Mouse (Mus musculus) lung, embryonic 15.5 days (tissue): ENCODE results near the gene Exd1. TPM values are rescaled to one million over a fixed set of nuclear protein-coding genes. Genes with fewer than 3 reads are reported as not detected.
A peak's percentile ranks its signal among the peaks of the same experiment; 100 is the strongest.

Experiments
- ATAC-seq: fragments of 200-750 bp; cut with Nextera tagmentation; 2 replicates; pipeline ENCODE4 v1.8.0; 2017; ENCODE audit warnings: moderate number of reproducible peaks, borderline replicate concordance; ENCODE audit not compliant: low FRiP score, low TSS enrichment; ENCODE audit errors: extremely low read depth
- H3K27ac ChIP-seq: fragments of 300-500 bp; sonication (generic); 2 replicates; pipeline ENCODE4 v1.5.1; 2015; ENCODE audit warnings: moderate library complexity, mild to moderate bottlenecking, inconsistent platforms
- H3K27me3 ChIP-seq: fragments of 300-500 bp; sonication (generic); 2 replicates; pipeline ENCODE4 v1.6.1; 2015; ENCODE audit warnings: inconsistent platforms
- H3K36me3 ChIP-seq: fragments of 300-500 bp; sonication (generic); 2 replicates; pipeline ENCODE4 v1.6.1; 2015; ENCODE audit warnings: inconsistent platforms
- H3K4me1 ChIP-seq: fragments of 300-500 bp; sonication (generic); 2 replicates; pipeline ENCODE4 v1.6.1; 2015; ENCODE audit warnings: inconsistent platforms
- H3K4me2 ChIP-seq: fragments of 300-500 bp; sonication (generic); 2 replicates; pipeline ENCODE4 v1.6.1; 2015; ENCODE audit warnings: inconsistent platforms, mild to moderate bottlenecking, moderate library complexity
- H3K4me3 ChIP-seq: fragments of 300-500 bp; sonication (generic); 2 replicates; pipeline ENCODE4 v1.5.1; 2015; ENCODE audit warnings: mild to moderate bottlenecking, inconsistent platforms
- H3K9ac ChIP-seq: fragments of 300-500 bp; sonication (generic); 2 replicates; pipeline ENCODE4 v1.6.1; 2015; ENCODE audit warnings: inconsistent platforms
- H3K9me3 ChIP-seq: fragments of 300-500 bp; sonication (generic); 2 replicates; pipeline ENCODE4 v1.6.1; 2016; ENCODE audit warnings: inconsistent platforms
- WGBS: fragments of 180-500 bp; shearing (Covaris S2); methylation state at CpG from one replicate; pipeline ENCODE4 v1.1.7; 2015; 5-methylcytosine and 5-hydroxymethylcytosine counted together
- polyA plus RNA-seq: library from polyadenylated mRNA; unstranded; fragments of >200 nt; fragmentation: Nextera tagmentation; extraction: Ambion mirVana; gene quantifications from 2 replicates; pipeline ENCODE4 v1.2.1, GENCODE M21; 2015

The Exd1 gene
- polyA plus RNA-seq, 1 experiment from 2014 or later, result 0.60 TPM

DNA sequence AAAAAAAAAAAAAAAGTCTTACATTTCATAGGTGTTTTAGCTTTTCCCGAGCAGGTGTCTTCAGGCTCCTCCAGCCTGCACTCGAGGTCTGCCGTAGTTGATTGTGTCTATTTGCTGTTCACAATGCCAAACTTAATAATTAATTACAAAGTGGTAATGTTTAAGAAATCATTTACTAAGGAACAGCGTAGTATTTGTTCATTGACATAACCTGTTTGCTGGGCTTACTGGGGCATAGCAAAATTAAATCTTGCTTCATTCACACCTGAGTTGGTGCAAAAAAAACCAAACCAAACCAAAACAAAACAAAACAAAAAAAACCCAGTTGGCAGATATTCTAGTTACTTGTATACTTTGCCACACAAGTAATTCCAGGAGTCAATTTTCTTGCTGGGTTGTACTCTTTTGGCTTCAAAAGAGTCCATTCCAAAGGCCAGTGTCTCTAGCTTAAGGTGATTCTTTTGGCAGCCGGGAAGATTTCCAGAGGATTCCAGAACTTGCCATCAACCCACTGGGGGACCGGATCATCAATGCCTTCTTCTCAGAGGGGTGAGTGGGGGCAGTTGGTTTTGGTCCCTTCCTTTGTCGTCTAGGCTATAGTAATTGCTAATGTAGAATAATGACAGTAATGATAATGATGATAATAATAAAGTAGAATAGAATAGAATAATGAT, 18.9 kb upstream of the Exd1 start:
- H3K4me1 ChIP-seq, result no peaks in the 10 kb centered on the region
- 0 out of 2 replicates have a peak, but pooled peaks cover 6% of the 10 kb centered on the region for H3K36me3 ChIP-seq
- no peak overlapping the region for H3K9ac ChIP-seq
- 76% methylated on average over 7 of the region's 7 CpGs for WGBS
- H3K27ac ChIP-seq, result no peak overlapping the region
- ATAC-seq, result no peak
- H3K4me2 ChIP-seq, result no peak overlapping the region
- H3K9me3 ChIP-seq, result no peaks in the 10 kb centered on the region
- no peaks in the 10 kb centered on the region for H3K27me3 ChIP-seq
- no peak overlapping the region for H3K4me3 ChIP-seq

DNA sequence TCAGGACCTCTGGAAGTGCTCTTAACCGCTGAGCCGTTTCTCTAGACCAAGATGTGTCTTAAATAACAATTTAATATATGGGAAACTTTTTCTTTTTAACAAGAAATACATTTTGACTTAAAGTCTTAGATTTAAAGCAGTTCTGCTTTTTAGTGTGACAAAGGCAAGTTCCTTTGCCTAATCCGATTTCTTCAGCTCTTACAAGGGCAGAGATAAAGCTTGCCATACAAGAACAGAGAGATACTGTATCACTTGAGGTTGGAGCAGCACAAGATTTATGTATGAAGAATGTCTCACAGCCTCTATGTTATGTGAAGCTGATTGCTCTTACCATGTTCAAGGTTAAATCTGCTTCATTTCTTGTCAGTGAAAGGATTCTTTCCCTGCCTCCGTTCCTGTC, 17.9 kb upstream of the Exd1 start:
- H3K4me2 ChIP-seq, result no peak overlapping the region
- H3K9ac ChIP-seq, result no peak overlapping the region
- WGBS, result 87% methylated on average over 4 of the region's 4 CpGs
- H3K36me3 ChIP-seq, result 0 out of 2 replicates have a peak, but pooled peaks cover 6% of the 10 kb centered on the region
- no peak for ATAC-seq
- no peaks in the 10 kb centered on the region for H3K27me3 ChIP-seq
- H3K4me3 ChIP-seq, result no peak overlapping the region
- no peaks in the 10 kb centered on the region for H3K9me3 ChIP-seq
- no peaks in the 10 kb centered on the region for H3K4me1 ChIP-seq
- H3K27ac ChIP-seq, result no peak overlapping the region

GRCm38 (mm10) chr2:119561794-119562193, 14.4 kb upstream of the Exd1 start:
- 0 out of 2 replicates have a peak, but pooled peaks cover 6% of the 10 kb centered on the region for H3K4me1 ChIP-seq
- no peak overlapping the region for H3K4me2 ChIP-seq
- no peak overlapping the region for H3K27ac ChIP-seq
- WGBS, result 75% methylated on average over 3 of the region's 3 CpGs
- H3K36me3 ChIP-seq, result 0 out of 2 replicates have a peak, but pooled peaks cover 3% of the 10 kb centered on the region
- H3K9ac ChIP-seq, result no peak overlapping the region
- H3K27me3 ChIP-seq, result no peaks in the 10 kb centered on the region
- no peaks in the 10 kb centered on the region for H3K9me3 ChIP-seq
- ATAC-seq, result no peak
- H3K4me3 ChIP-seq, result no peak overlapping the region

DNA sequence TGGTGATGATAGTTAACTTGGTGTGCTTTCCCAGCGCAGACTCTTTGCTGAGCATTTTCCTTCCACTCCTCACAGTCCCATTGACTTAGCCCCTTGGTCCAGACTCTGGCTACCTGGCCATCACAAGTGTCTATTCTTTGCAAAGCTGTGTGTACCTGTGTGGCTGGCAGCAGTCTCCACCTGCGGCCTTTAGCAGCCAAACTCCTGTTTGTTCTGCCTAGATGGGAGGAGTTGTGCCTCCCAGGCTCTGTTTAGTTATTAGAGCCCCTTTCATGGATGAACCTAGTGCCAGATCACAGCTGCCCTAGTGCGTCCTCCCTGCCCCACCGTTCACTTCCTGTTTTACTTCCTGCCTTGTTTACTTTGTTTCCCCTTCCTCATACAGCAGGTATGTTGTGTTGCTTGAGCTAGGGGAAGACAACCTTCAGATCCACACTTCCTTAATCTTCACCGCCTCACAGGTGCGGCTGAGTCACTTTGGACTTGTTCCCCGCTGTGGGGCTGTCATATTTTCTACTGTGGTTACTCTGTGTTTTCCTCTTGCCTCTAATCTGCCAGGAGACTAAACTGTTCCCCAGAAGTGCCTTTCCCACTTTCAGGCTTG, 11.4 kb upstream of the Exd1 start:
- ATAC-seq, result no peak

GRCm38 (mm10) chr2:119558039-119558438, 10.6 kb upstream of the Exd1 start:
- Histone ChIP-seq H3K4me1 (0 out of 2 replicates have a peak, but pooled peaks cover 6% of the 10 kb centered on the region), H3K27me3 (no peaks in the 10 kb centered on the region), H3K9ac (no peak overlapping the region), H3K27ac (no peak overlapping the region), H3K9me3 (no peaks in the 10 kb centered on the region), H3K4me3 (no peak overlapping the region), H3K36me3 (no peaks in the 10 kb centered on the region), H3K4me2 (no peak overlapping the region)
- WGBS, result 87% methylated on average over 3 of the region's 3 CpGs
- ATAC-seq, result no peak

More for the DNA sequence above, 11.4 kb upstream of the Exd1 start:
- Histone ChIP-seq H3K4me2 (no peak overlapping the region), H3K9me3 (no peaks in the 10 kb centered on the region), H3K4me3 (no peak overlapping the region), H3K4me1 (0 out of 2 replicates have a peak, but pooled peaks cover 6% of the 10 kb centered on the region), H3K27ac (0 out of 2 replicates have a peak overlapping the region, but pooled peaks have one; percentile 5), H3K9ac (no peak overlapping the region), H3K27me3 (no peaks in the 10 kb centered on the region), H3K36me3 (0 out of 2 replicates have a peak, but pooled peaks cover 3% of the 10 kb centered on the region)
- 51% methylated on average over 7 of the region's 7 CpGs for WGBS

GRCm38 (mm10) chr2:119549678-119550077, 2.3 kb upstream of the Exd1 start:
- Histone ChIP-seq H3K9me3 (no peaks in the 10 kb centered on the region), H3K36me3 (no peaks in the 10 kb centered on the region), H3K9ac (no peak overlapping the region), H3K4me2 (no peak overlapping the region), H3K4me3 (no peak overlapping the region), H3K4me1 (peaks cover 19% of the 10 kb centered on the region), H3K27ac (no peak overlapping the region), H3K27me3 (no peaks in the 10 kb centered on the region)
- ATAC-seq, result no peak
- 61% methylated on average over 2 of the region's 2 CpGs for WGBS

DNA sequence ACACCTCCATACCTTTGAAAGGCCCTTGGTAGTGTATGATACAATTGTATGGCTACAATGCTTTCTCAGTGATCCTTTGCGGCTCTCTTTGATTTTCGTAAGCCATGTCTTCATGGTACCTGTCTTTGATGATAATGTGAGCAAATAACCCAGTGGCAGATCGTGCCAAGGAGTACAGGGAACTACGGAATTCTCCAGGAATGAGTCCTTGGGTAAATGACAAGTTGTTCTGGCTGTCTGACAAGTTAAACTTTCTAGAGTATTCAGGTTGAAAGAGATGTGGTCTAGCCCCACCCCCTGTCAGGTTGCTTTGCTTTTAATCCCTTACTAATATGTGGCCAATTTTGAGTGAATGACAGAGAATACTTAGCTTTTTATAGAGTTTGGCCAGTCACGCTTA, 1.3 kb upstream of the Exd1 start:
- peak overlapping the region; percentile 46 for H3K27ac ChIP-seq
- H3K9me3 ChIP-seq, result no peaks in the 10 kb centered on the region
- no peaks in the 10 kb centered on the region for H3K27me3 ChIP-seq
- ATAC-seq, result no peak
- H3K4me2 ChIP-seq, result peak overlapping the region; percentile 77
- peak overlapping the region; percentile 62 for H3K4me3 ChIP-seq
- WGBS, result 46% methylated on average over 5 of the region's 5 CpGs
- peaks cover 19% of the 10 kb centered on the region for H3K4me1 ChIP-seq
- no peaks in the 10 kb centered on the region for H3K36me3 ChIP-seq
- 0 out of 2 replicates have a peak overlapping the region, but pooled peaks have one; percentile 63 for H3K9ac ChIP-seq

GRCm38 (mm10) chr2:119548371-119548660, 889 bp upstream of the Exd1 start:
- no peak for ATAC-seq

GRCm38 (mm10) chr2:119546848-119547521, 442 bp downstream of the Exd1 start:
- Histone ChIP-seq H3K4me2 (peak overlapping the region; percentile 77), H3K27ac (peak overlapping the region; percentile 77), H3K4me1 (peaks cover 19% of the 10 kb centered on the region), H3K27me3 (no peaks in the 10 kb centered on the region), H3K9me3 (no peaks in the 10 kb centered on the region), H3K9ac (peak overlapping the region; percentile 35; the same call in 1 of the 2 replicates), H3K4me3 (peak overlapping the region; percentile 62), H3K36me3 (no peaks in the 10 kb centered on the region)
- ATAC-seq, result peak; percentile 77
- WGBS, result under 1% methylated on average over 30 of the region's 30 CpGs

More at GRCm38 (mm10) chr2:119548371-119548660, 889 bp upstream of the Exd1 start:
- Histone ChIP-seq H3K4me3 (peak overlapping the region; percentile 62), H3K27ac (peak overlapping the region; percentile 46), H3K4me1 (peaks cover 19% of the 10 kb centered on the region), H3K4me2 (peak overlapping the region; percentile 77), H3K36me3 (no peaks in the 10 kb centered on the region), H3K9me3 (no peaks in the 10 kb centered on the region), H3K9ac (peak overlapping the region; percentile 63), H3K27me3 (no peaks in the 10 kb centered on the region)
- WGBS, result 5% methylated on average over 3 of the region's 3 CpGs

GRCm38 (mm10) chr2:119543656-119544055, 3.8 kb downstream of the Exd1 start:
- no peak overlapping the region for H3K9ac ChIP-seq
- WGBS, result 70% methylated on average over 2 of the region's 2 CpGs

GRCm38 (mm10) chr2:119542106-119542505, 5.3 kb downstream of the Exd1 start:
- Histone ChIP-seq H3K4me1 (peaks cover 6% of the 10 kb centered on the region; the same call in 1 of the 2 replicates), H3K27me3 (no peaks in the 10 kb centered on the region), H3K9ac (no peak overlapping the region), H3K4me2 (no peak overlapping the region), H3K4me3 (no peak overlapping the region), H3K9me3 (no peaks in the 10 kb centered on the region), H3K36me3 (no peaks in the 10 kb centered on the region), H3K27ac (no peak overlapping the region)
- ATAC-seq, result no peak
- WGBS, result 26% methylated on average over 1 of the region's 1 CpGs

More at GRCm38 (mm10) chr2:119543656-119544055, 3.8 kb downstream of the Exd1 start:
- Histone ChIP-seq H3K4me3 (no peak overlapping the region), H3K36me3 (no peaks in the 10 kb centered on the region), H3K9me3 (no peaks in the 10 kb centered on the region), H3K4me1 (peaks cover 12% of the 10 kb centered on the region), H3K27me3 (no peaks in the 10 kb centered on the region), H3K4me2 (no peak overlapping the region), H3K27ac (no peak overlapping the region)
- ATAC-seq, result no peak

- H3K36me3 ChIP-seq, result no peaks in the 10 kb centered on the region
- H3K27me3 ChIP-seq, result no peaks in the 10 kb centered on the region
- no peak overlapping the region for H3K4me2 ChIP-seq
- no peak overlapping the region for H3K4me3 ChIP-seq
- H3K27ac ChIP-seq, result no peak overlapping the region
- H3K4me1 ChIP-seq, result no peaks in the 10 kb centered on the region
- WGBS, result 56% methylated on average over 9 of the region's 9 CpGs
- no peaks in the 10 kb centered on the region for H3K9me3 ChIP-seq
- no peak for ATAC-seq
- H3K9ac ChIP-seq, result no peak overlapping the region
Observed at GRCm38 (mm10) chr2:119538802-119539201, 8.6 kb downstream of the Exd1 start.
